Mouse (Mus musculus) liver, embryonic 14.5 days (tissue): ENCODE measurements around the gene Trpm5.

Experiments used
- CTCF ChIP-seq: IDR thresholded peaks from 2 replicates; pipeline ENCODE4 v1.5.1; 2016; ENCODE audit warnings: antibody characterized with exemption, low read depth, control low read depth
- EP300 ChIP-seq: IDR thresholded peaks from 2 replicates; pipeline ENCODE4 v1.6.1; 2016; ENCODE audit warnings: antibody characterized with exemption, low read depth

- TF ChIP-seq CTCF (no peak), EP300 (no peak)
These were observed 67.2 kb downstream of the Trpm5 start for GRCm38 (mm10) chr7:143027196-143027595.
